Mouse (Mus musculus): ENCODE data around the gene Scgb1b12. TPM values are rescaled to one million over a fixed set of nuclear protein-coding genes. Genes with fewer than 3 reads are reported as not detected.
"Not testable (repeated sequence)": the region's sequence is repeated elsewhere in the genome, so short reads cannot be mapped to it uniquely, and the experiment has no call there.

Scgb1b12 gene
- polyA plus RNA-seq (2015; fragmentation: Nextera tagmentation; extraction: Ambion mirVana): not detected in 2 replicates

DNA sequence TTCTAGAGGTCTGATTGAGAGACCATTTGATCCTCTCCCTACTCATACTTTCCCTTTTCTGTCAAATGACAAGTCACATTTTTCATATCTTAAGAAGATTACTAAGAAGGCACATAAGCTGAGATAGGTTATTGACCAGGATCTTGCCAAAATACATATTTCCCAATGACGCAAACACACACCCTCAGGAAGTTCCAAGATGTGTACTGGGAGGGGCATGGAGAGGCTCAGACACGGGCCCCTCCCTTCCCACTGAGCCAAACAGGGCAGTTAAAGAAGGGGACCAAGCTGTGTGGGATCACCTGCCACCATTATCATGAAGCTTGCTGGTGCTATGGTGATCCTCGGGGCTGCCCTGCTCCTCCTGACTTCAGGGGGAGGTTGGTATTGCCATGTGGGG is at the start of gene Scgb1b12:
Gene Scgb1b12 (plus strand): TSS at position 301 of the 400 bp plus-strand sequence.
- WGBS: 78% methylated on average over 2 of the region's 3 CpGs
- not testable (repeated sequence) for H3K4me1 ChIP-seq (ENCODE audit: control insufficient read depth, insufficient read depth, low read length); ATAC-seq (replicated peaks; ENCODE audit: extremely low read depth, insufficient read depth, low FRiP score); H3K27me3 ChIP-seq (ENCODE audit: control insufficient read depth, insufficient read depth, low read length); H3K27ac ChIP-seq (ENCODE audit: low read length); H3K9ac ChIP-seq (ENCODE audit: low read length); H3K4me2 ChIP-seq (ENCODE audit: low read depth, low read length); H3K4me3 ChIP-seq (ENCODE audit: low read length); H3K9me3 ChIP-seq (replicated peaks; ENCODE audit: control insufficient read depth, low read length); H3K36me3 ChIP-seq (ENCODE audit: control insufficient read depth, insufficient read depth)

DNA sequence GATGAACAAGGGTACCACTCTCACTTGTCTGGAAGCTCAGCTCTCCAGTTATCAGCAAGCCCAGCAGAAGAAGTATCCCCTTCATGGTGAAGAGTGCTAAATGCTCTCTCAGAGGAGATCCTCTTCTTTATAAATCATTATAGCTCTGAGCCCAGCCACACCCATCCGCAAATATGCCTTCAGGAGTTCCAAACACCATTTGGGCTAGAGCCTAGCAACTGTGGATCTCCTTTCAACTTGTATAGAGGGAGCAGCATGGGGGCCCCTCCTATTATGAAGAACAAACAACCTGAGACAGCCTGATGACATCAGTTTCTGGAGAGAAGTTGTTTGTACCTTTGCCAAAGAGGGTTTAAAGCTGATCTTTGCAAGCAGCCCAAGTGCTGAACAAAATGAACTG is 6.8 kb upstream of the Scgb1b12 start, which contains the start of gene Scgb2b12:
Gene Scgb2b12 (minus strand): TSS at position 101 of the 400 bp plus-strand sequence.
- not testable (repeated sequence) for H3K4me3 ChIP-seq (ENCODE audit: low read length); H3K4me2 ChIP-seq (ENCODE audit: low read depth, low read length); H3K36me3 ChIP-seq (ENCODE audit: control insufficient read depth, insufficient read depth); H3K9me3 ChIP-seq (replicated peaks; ENCODE audit: control insufficient read depth, low read length); H3K4me1 ChIP-seq (ENCODE audit: control insufficient read depth, insufficient read depth, low read length); H3K27ac ChIP-seq (ENCODE audit: low read length); H3K27me3 ChIP-seq (ENCODE audit: control insufficient read depth, insufficient read depth, low read length); H3K9ac ChIP-seq (ENCODE audit: low read length); ATAC-seq (replicated peaks; ENCODE audit: extremely low read depth, insufficient read depth, low FRiP score)
- 44% methylated on average over 1 of the region's 1 CpGs for WGBS

Other genes starting within 250 kb of the Scgb1b12 start
- not detected in 2 replicates for gene Scgb1b10, start 233.3 kb upstream of the Scgb1b12 start, polyA plus RNA-seq (2015; fragmentation: Nextera tagmentation; extraction: Ambion mirVana)
- not detected in 2 replicates for gene Scgb2b11, start 123.0 kb upstream of the Scgb1b12 start, polyA plus RNA-seq (2015; fragmentation: Nextera tagmentation; extraction: Ambion mirVana)
- gene Scgb1b11, start 111.3 kb upstream of the Scgb1b12 start, polyA plus RNA-seq (2015; fragmentation: Nextera tagmentation; extraction: Ambion mirVana): not detected in 2 replicates
- not detected in 2 replicates for gene Scgb2b12, start 6.9 kb upstream of the Scgb1b12 start, polyA plus RNA-seq (2015; fragmentation: Nextera tagmentation; extraction: Ambion mirVana)
- gene Scgb1b29, start 107.4 kb downstream of the Scgb1b12 start, polyA plus RNA-seq (2015; fragmentation: Nextera tagmentation; extraction: Ambion mirVana): not detected in 2 replicates

Data from heart, embryonic 16.5 days (tissue).